Mouse (Mus musculus) lung, embryonic 14.5 days (tissue): ENCODE measurements around the gene D930048N14Rik. TPM values are rescaled to one million over a fixed set of nuclear protein-coding genes. Genes with fewer than 3 reads are reported as not detected.
"Not testable (repeated sequence)": the region's sequence is repeated elsewhere in the genome, so short reads cannot be mapped to it uniquely, and the experiment has no call there.

Experiments
- ATAC-seq: fragments of 200-750 bp; cut with Nextera tagmentation; 2 replicates; pipeline ENCODE4 v1.8.0; 2017; ENCODE audit warnings: mild to moderate bottlenecking, moderate TSS enrichment, moderate library complexity; ENCODE audit not compliant: insufficient read depth
- DNase-seq: peaks from one replicate; pipeline ENCODE4 v3.0.0-alpha.2; 2015
- H3K27ac ChIP-seq: fragments of 300-500 bp; sonication (generic); 2 replicates; pipeline ENCODE4 v1.5.1; 2014; ENCODE audit warnings: low read depth, mild to moderate bottlenecking, moderate library complexity
- H3K27me3 ChIP-seq: fragments of 300-500 bp; sonication (generic); 2 replicates; pipeline ENCODE4 v1.6.1; 2014; ENCODE audit warnings: low read length, control low read depth; ENCODE audit not compliant: insufficient read depth
- H3K36me3 ChIP-seq: fragments of 300-500 bp; sonication (generic); 2 replicates; pipeline ENCODE4 v1.6.1; 2014; ENCODE audit warnings: control low read depth; ENCODE audit not compliant: insufficient read depth
- H3K4me1 ChIP-seq: fragments of 300-500 bp; sonication (generic); 2 replicates; pipeline ENCODE4 v1.6.1; 2014; ENCODE audit warnings: antibody characterized with exemption, control low read depth; ENCODE audit not compliant: insufficient read depth
- H3K4me2 ChIP-seq: fragments of 300-500 bp; sonication (generic); 2 replicates; pipeline ENCODE4 v1.6.1; 2014; ENCODE audit warnings: mild to moderate bottlenecking
- H3K4me3 ChIP-seq: fragments of 300-500 bp; sonication (generic); 2 replicates; pipeline ENCODE4 v1.5.1; 2014; ENCODE audit warnings: low read depth, low read length
- H3K9ac ChIP-seq: fragments of 300-500 bp; sonication (generic); 2 replicates; pipeline ENCODE4 v1.6.1; 2014
- H3K9me3 ChIP-seq: fragments of 300-500 bp; sonication (generic); 2 replicates; pipeline ENCODE4 v1.6.1; 2016; ENCODE audit warnings: low read depth, low read length, control low read depth
- CTCF ChIP-seq: IDR thresholded peaks from 2 replicates; pipeline ENCODE4 v1.5.1; 2016; ENCODE audit warnings: antibody characterized with exemption, low read depth
- WGBS: fragments of 180-500 bp; shearing (Covaris S2); extraction: QIAGEN DNeasy Blood & Tissue Kit; methylation state at CpG from one replicate; pipeline ENCODE4 v1.1.7; 2014; 5-methylcytosine and 5-hydroxymethylcytosine counted together
- polyA plus RNA-seq: library from polyadenylated mRNA; unstranded; fragments of >200 nt; fragmentation: Nextera tagmentation; extraction: Ambion mirVana; gene quantifications from 2 replicates; pipeline ENCODE4 v1.2.1, GENCODE M21; 2014

The D930048N14Rik gene
- polyA plus RNA-seq, 1 experiment from 2014 or later, result 3.4 TPM

- H3K9ac ChIP-seq, result no peak overlapping the region
- no peaks in the 10 kb centered on the region for H3K4me1 ChIP-seq
- no peaks in the 10 kb centered on the region for H3K9me3 ChIP-seq
- TF ChIP-seq CTCF, result peak; percentile 41
- H3K4me3 ChIP-seq, result no peak overlapping the region
- peak overlapping the region; percentile 89; the same call in 1 of the 2 replicates for H3K27ac ChIP-seq
- ATAC-seq (no peak), DNase-seq (no peak)
- H3K27me3 ChIP-seq, result no peaks in the 10 kb centered on the region
- no peak overlapping the region for H3K4me2 ChIP-seq
- no peaks in the 10 kb centered on the region for H3K36me3 ChIP-seq
- WGBS, result 76% methylated on average over 8 of the region's 8 CpGs
Measured at GRCm38 (mm10) chr11:51614256-51614655, 36.5 kb upstream of the D930048N14Rik start.

DNA sequence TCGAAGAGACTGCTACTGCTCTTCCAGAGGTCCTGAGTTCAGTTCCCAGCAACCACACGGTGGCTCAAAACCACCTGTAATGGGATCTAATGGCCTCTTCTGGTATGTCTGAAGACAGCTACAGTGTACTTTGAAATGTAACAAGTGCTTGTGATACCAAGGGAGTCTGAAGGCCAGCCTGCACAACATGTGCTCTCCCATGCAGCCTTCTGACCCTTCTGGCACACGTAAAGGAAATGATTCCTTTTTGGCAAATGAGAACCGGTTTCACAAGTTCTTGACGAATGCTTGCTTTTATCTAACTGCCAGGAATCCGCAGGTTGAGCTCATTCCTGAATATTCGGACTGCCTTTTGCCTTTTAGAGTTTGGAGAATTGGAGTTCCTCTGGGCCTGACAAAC, 35.6 kb upstream of the D930048N14Rik start:
- peak overlapping the region; percentile 89 for H3K27ac ChIP-seq
- H3K4me1 ChIP-seq, result no peaks in the 10 kb centered on the region
- H3K4me3 ChIP-seq, result peak overlapping the region; percentile 29
- H3K36me3 ChIP-seq, result no peaks in the 10 kb centered on the region
- H3K4me2 ChIP-seq, result peak overlapping the region; percentile 66
- no peak for TF ChIP-seq CTCF
- no peaks in the 10 kb centered on the region for H3K9me3 ChIP-seq
- ATAC-seq (no peak), DNase-seq (peak; percentile 78)
- 26% methylated on average over 7 of the region's 7 CpGs for WGBS
- H3K9ac ChIP-seq, result peak overlapping the region; percentile 34
- H3K27me3 ChIP-seq, result no peaks in the 10 kb centered on the region

DNA sequence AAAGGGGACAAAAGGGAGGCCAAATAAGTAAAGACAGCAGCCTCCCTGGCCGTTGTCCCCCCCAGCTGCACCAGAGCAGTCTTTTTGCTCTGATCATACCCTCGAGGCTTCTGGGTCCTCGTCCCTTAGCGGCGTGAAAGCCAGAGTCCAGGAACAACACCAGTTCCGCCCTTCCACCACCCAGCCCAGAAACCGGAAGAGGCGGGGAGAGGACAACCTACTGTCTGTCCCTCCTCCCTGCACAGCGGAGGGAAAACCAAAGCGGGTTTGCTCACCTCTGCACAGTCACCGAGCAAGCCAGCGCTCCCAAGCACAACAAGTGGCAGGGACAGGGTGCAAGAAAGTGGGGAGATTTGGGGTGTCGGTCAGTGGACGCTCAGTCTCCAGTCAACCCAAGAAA, 35.2 kb upstream of the D930048N14Rik start:
- H3K4me3 ChIP-seq, result peak overlapping the region; percentile 29
- ATAC-seq (peak; percentile 68), DNase-seq (peak; percentile 87)
- no peaks in the 10 kb centered on the region for H3K36me3 ChIP-seq
- H3K27ac ChIP-seq, result peak overlapping the region; percentile 89
- 2% methylated on average over 14 of the region's 14 CpGs for WGBS
- H3K9ac ChIP-seq, result peak overlapping the region; percentile 34
- peaks cover 3% of the 10 kb centered on the region; the same call in 1 of the 2 replicates for H3K4me1 ChIP-seq
- peak overlapping the region; percentile 66 for H3K4me2 ChIP-seq
- no peaks in the 10 kb centered on the region for H3K27me3 ChIP-seq
- no peak for TF ChIP-seq CTCF
- H3K9me3 ChIP-seq, result no peaks in the 10 kb centered on the region

DNA sequence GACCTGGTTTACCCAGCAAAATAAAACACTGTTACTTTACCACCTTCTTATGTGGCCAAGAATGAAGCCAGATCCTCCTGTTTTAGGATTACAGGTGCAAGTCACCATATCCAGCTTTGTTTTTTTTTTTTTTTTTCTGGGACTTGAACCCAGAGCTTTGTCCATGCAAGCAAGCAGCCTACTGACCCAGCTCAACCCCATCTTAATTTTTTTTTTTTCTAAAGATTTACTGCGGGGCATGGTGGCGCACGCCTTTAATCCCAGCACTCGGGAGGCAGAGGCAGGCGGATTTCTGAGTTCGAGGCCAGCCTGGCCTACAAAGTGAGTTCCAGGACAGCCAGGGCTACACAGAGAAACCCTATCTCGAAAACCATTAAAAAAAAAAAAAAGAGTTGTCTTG, 34.6 kb upstream of the D930048N14Rik start:
- H3K9ac ChIP-seq, result peak overlapping the region; percentile 34

DNA sequence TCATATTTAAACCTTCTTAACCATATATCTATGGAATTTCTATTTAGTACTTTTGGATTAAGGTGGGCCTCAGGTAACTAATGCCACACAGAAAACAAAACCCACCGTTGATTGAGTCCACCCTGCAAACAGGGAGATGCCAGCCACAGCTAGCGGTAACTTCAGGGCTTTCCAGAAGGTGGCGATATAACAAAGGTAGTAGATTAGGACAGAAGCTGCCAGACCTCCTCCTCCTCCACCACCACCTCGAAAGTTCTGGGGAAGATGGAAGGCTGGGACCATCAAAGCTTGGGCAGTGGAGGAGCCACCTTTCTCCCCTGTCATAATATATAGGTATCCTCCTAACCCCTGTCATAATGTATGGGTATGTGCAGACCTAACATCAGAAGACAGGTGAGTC, 33.1 kb upstream of the D930048N14Rik start:
- Histone ChIP-seq H3K4me2 (no peak overlapping the region), H3K9me3 (no peaks in the 10 kb centered on the region), H3K27ac (no peak overlapping the region), H3K27me3 (no peaks in the 10 kb centered on the region), H3K9ac (no peak overlapping the region), H3K4me1 (peaks cover 8% of the 10 kb centered on the region; the same call in 1 of the 2 replicates), H3K36me3 (peaks cover 5% of the 10 kb centered on the region; the same call in 1 of the 2 replicates), H3K4me3 (no peak overlapping the region)
- DNase-seq, result peak; percentile 89
- ATAC-seq, result no peak
- 4% methylated on average over 4 of the region's 4 CpGs for WGBS
- peak; percentile 85 for TF ChIP-seq CTCF

More for the DNA sequence above, 34.6 kb upstream of the D930048N14Rik start:
- peak overlapping the region; percentile 89 for H3K27ac ChIP-seq
- H3K4me1 ChIP-seq, H3K36me3 ChIP-seq, DNase-seq, ATAC-seq, H3K9me3 ChIP-seq, H3K27me3 ChIP-seq: not testable (repeated sequence)
- H3K4me3 ChIP-seq, result peak overlapping the region; percentile 29
- peak overlapping the region; percentile 66 for H3K4me2 ChIP-seq
- 84% methylated on average over 7 of the region's 7 CpGs for WGBS

GRCm38 (mm10) chr11:51618894-51619408, 31.8 kb upstream of the D930048N14Rik start:
- H3K36me3 ChIP-seq, result peaks cover 17% of the 10 kb centered on the region
- TF ChIP-seq CTCF, result no peak
- peaks cover 8% of the 10 kb centered on the region; the same call in 1 of the 2 replicates for H3K4me1 ChIP-seq
- H3K27ac ChIP-seq, result no peak overlapping the region
- no peaks in the 10 kb centered on the region for H3K9me3 ChIP-seq
- H3K27me3 ChIP-seq, result no peaks in the 10 kb centered on the region
- H3K4me2 ChIP-seq, result peak overlapping the region; percentile 81
- WGBS, result 45% methylated on average over 8 of the region's 8 CpGs
- no peak overlapping the region for H3K9ac ChIP-seq
- ATAC-seq (peak; percentile 38), DNase-seq (no peak)
- H3K4me3 ChIP-seq, result peak overlapping the region; percentile 85

- peak; percentile 92 for ATAC-seq
- peak; percentile 99 for DNase-seq
- no peak for TF ChIP-seq CTCF
- under 1% methylated on average over 51 of the region's 51 CpGs for WGBS
- Histone ChIP-seq H3K4me2 (peak within 1 kb of the TSS; percentile 81), H3K4me1 (peaks cover 8% of the 10 kb centered on the region; the same call in 1 of the 2 replicates), H3K27ac (peak within 1 kb of the TSS; percentile 68), H3K27me3 (no peaks in the 10 kb centered on the region), H3K9ac (peak within 1 kb of the TSS; percentile 76), H3K9me3 (no peaks in the 10 kb centered on the region), H3K4me3 (peak within 1 kb of the TSS; percentile 85), H3K36me3 (peaks cover 23% of the 10 kb centered on the region)
Measured at GRCm38 (mm10) chr11:51619409-51620060, 31.2 kb upstream of the D930048N14Rik start, which contains the start of gene Nhp2. Gene Nhp2 (plus strand): TSS chr11:51619735.
